Mouse (Mus musculus): ENCODE measurements around the gene AV320801.
"Not testable (repeated sequence)": the region's sequence is repeated elsewhere in the genome, so short reads cannot be mapped to it uniquely, and the experiment has no call there.

AV320801 gene

GRCm38 (mm10) chrX:135494288-135494687, at the start of gene AV320801:
AV320801 (plus strand) TSS chrX:135494588.
- DNase-seq, result not testable (repeated sequence)

GRCm38 (mm10) chrX:135464160-135464559, 30.2 kb upstream of the AV320801 start:
- not testable (repeated sequence) for DNase-seq

GRCm38 (mm10) chrX:135481902-135482301, 12.5 kb upstream of the AV320801 start:
- not testable (repeated sequence) for DNase-seq

- not testable (repeated sequence) for DNase-seq
These were observed 11.2 kb upstream of the AV320801 start for GRCm38 (mm10) chrX:135483183-135483582.
